Mouse (Mus musculus) liver, postnatal 0 days (tissue): ENCODE results near the gene Gm49322. TPM values are rescaled to one million over a fixed set of nuclear protein-coding genes. Genes with fewer than 3 reads are reported as not detected.

ENCODE experiments used
- ATAC-seq: fragments of 200-750 bp; cut with Nextera tagmentation; 2 replicates; pipeline ENCODE4 v1.8.0; 2017; ENCODE audit warnings: mild to moderate bottlenecking, moderate library complexity
- DNase-seq: peaks from one replicate; pipeline ENCODE4 v3.0.0-alpha.2; 2016
- H3K27ac ChIP-seq: fragments of 300-500 bp; sonication (generic); 2 replicates; pipeline ENCODE4 v1.5.1; 2014; ENCODE audit warnings: antibody characterized with exemption, moderate library complexity, mild to moderate bottlenecking, low read depth
- H3K27me3 ChIP-seq: fragments of 300-500 bp; sonication (generic); 2 replicates; pipeline ENCODE4 v1.6.1; 2014; ENCODE audit warnings: low read length, control low read depth, mixed read lengths; ENCODE audit not compliant: insufficient read depth
- H3K36me3 ChIP-seq: fragments of 300-500 bp; sonication (generic); replicated peaks from 2 replicates; pipeline ENCODE4 v1.6.1; 2014; ENCODE audit warnings: mild to moderate bottlenecking, control low read depth, low read length, moderate library complexity, mixed read lengths; ENCODE audit not compliant: insufficient read depth
- H3K4me1 ChIP-seq: fragments of 300-500 bp; sonication (generic); 2 replicates; pipeline ENCODE4 v1.6.1; 2014; ENCODE audit warnings: antibody characterized with exemption, mild to moderate bottlenecking, control low read depth; ENCODE audit not compliant: insufficient read depth
- H3K4me2 ChIP-seq: fragments of 300-500 bp; sonication (generic); 2 replicates; pipeline ENCODE4 v1.6.1; 2014; ENCODE audit warnings: low read depth, mild to moderate bottlenecking, low read length, moderate library complexity, mixed read lengths
- H3K4me3 ChIP-seq: fragments of 300-500 bp; sonication (generic); 2 replicates; pipeline ENCODE4 v1.5.1; 2014; ENCODE audit warnings: low read depth, low read length
- H3K9ac ChIP-seq: fragments of 300-500 bp; sonication (generic); replicated peaks from 2 replicates; pipeline ENCODE4 v1.6.1; 2014; ENCODE audit warnings: mild to moderate bottlenecking, moderate library complexity
- H3K9me3 ChIP-seq: fragments of 300-500 bp; sonication (generic); 2 replicates; pipeline ENCODE4 v1.6.1; 2016; ENCODE audit warnings: mild to moderate bottlenecking, control low read depth, low read length, mixed read lengths
- CTCF ChIP-seq: sonication (generic); IDR thresholded peaks from 2 replicates; pipeline ENCODE4 v1.5.1; 2016; ENCODE audit warnings: antibody characterized with exemption, low read depth
- EP300 ChIP-seq: IDR thresholded peaks from 2 replicates; pipeline ENCODE4 v1.6.1; 2016; ENCODE audit warnings: antibody characterized with exemption, low read depth, mild to moderate bottlenecking
- WGBS: fragments of 180-500 bp; shearing (Covaris S2); extraction: QIAGEN DNeasy Blood & Tissue Kit; methylation state at CpG from one replicate; pipeline ENCODE4 v1.1.7; 2014; ENCODE audit not compliant: insufficient replicate concordance; 5-methylcytosine and 5-hydroxymethylcytosine counted together
- polyA plus RNA-seq: library from polyadenylated mRNA; unstranded; fragments of >200 nt; fragmentation: Nextera tagmentation; extraction: Ambion mirVana; gene quantifications from 2 replicates; pipeline ENCODE4 v1.2.1, GENCODE M21; 2015

Gm49322 gene
- polyA plus RNA-seq, 1 experiment from 2014 or later, result 0.52 TPM

- Histone ChIP-seq H3K4me3 (peak overlapping the region; percentile 86), H3K4me2 (peak overlapping the region; percentile 99)
These were observed 30.9 kb upstream of the Gm49322 start for GRCm38 (mm10) chr10:80574896-80575295.

GRCm38 (mm10) chr10:80575925-80576324 is 29.9 kb upstream of the Gm49322 start:
- TF ChIP-seq EP300, result no peak
- no peak for TF ChIP-seq CTCF
- DNase-seq (no peak), ATAC-seq (no peak)
- Histone ChIP-seq H3K4me1 (peaks cover 75% of the 10 kb centered on the region), H3K9me3 (no peaks in the 10 kb centered on the region), H3K9ac (peak overlapping the region; percentile 81), H3K4me3 (peak overlapping the region; percentile 86), H3K36me3 (no peaks in the 10 kb centered on the region), H3K27me3 (no peaks in the 10 kb centered on the region), H3K4me2 (peak overlapping the region; percentile 99), H3K27ac (peak overlapping the region; percentile 41; the same call in 1 of the 2 replicates)
- 7% methylated on average over 17 of the region's 17 CpGs for WGBS

More at GRCm38 (mm10) chr10:80574896-80575295, 30.9 kb upstream of the Gm49322 start:
- DNase-seq (no peak), ATAC-seq (no peak)
- TF ChIP-seq EP300 (no peak), CTCF (no peak)
- no peaks in the 10 kb centered on the region for H3K9me3 ChIP-seq
- no peaks in the 10 kb centered on the region for H3K27me3 ChIP-seq
- H3K36me3 ChIP-seq, result no peaks in the 10 kb centered on the region
- 67% methylated on average over 3 of the region's 3 CpGs for WGBS
- H3K4me1 ChIP-seq, result peaks cover 85% of the 10 kb centered on the region
- H3K9ac ChIP-seq, result peak overlapping the region; percentile 81
- H3K27ac ChIP-seq, result no peak overlapping the region

GRCm38 (mm10) chr10:80576351-80577194 is 29.2 kb upstream of the Gm49322 start:
- TF ChIP-seq EP300 (no peak), CTCF (0 out of 2 replicates have a peak, but pooled peaks have one; percentile 10)
- Histone ChIP-seq H3K36me3 (no peaks in the 10 kb centered on the region), H3K9ac (peak overlapping the region; percentile 81), H3K4me1 (peaks cover 69% of the 10 kb centered on the region), H3K27ac (peak overlapping the region; percentile 85), H3K27me3 (no peaks in the 10 kb centered on the region), H3K4me2 (peak overlapping the region; percentile 99), H3K4me3 (peak overlapping the region; percentile 86), H3K9me3 (no peaks in the 10 kb centered on the region)
- ATAC-seq, result no peak
- DNase-seq, result peak; percentile 85
- WGBS, result 0% methylated on average over 53 of the region's 96 CpGs

GRCm38 (mm10) chr10:80577195-80578130 is 28.4 kb upstream of the Gm49322 start, which contains the start of gene Klf16:
Gene Klf16 (minus strand): TSS chr10:80577321.
- Histone ChIP-seq H3K9me3 (no peaks in the 10 kb centered on the region), H3K9ac (peak within 1 kb of the TSS; percentile 81), H3K4me1 (peaks cover 60% of the 10 kb centered on the region), H3K27me3 (no peaks in the 10 kb centered on the region), H3K36me3 (no peaks in the 10 kb centered on the region), H3K27ac (peak within 1 kb of the TSS; percentile 85), H3K4me2 (peak within 1 kb of the TSS; percentile 99), H3K4me3 (peak within 1 kb of the TSS; percentile 86)
- DNase-seq, result peak; percentile 99
- 3% methylated on average over 72 of the region's 97 CpGs for WGBS
- ATAC-seq, result peak; percentile 83
- TF ChIP-seq CTCF, result 0 out of 2 replicates have a peak, but pooled peaks have one; percentile 1
- TF ChIP-seq EP300, result no peak

GRCm38 (mm10) chr10:80578131-80578750 is 27.6 kb upstream of the Gm49322 start:
- H3K27me3 ChIP-seq, result no peaks in the 10 kb centered on the region
- peak overlapping the region; percentile 86 for H3K4me3 ChIP-seq
- peak overlapping the region; percentile 99 for H3K4me2 ChIP-seq
- peak overlapping the region; percentile 54 for H3K9ac ChIP-seq
- H3K4me1 ChIP-seq, result peaks cover 56% of the 10 kb centered on the region
- no peaks in the 10 kb centered on the region for H3K9me3 ChIP-seq
- peak overlapping the region; percentile 85 for H3K27ac ChIP-seq
- ATAC-seq (peak; percentile 56), DNase-seq (peak; percentile 91)
- TF ChIP-seq EP300 (no peak), CTCF (peak; percentile 97)
- WGBS, result under 1% methylated on average over 29 of the region's 29 CpGs
- 0 out of 2 replicates have a peak, but pooled peaks cover under 1% of the 10 kb centered on the region for H3K36me3 ChIP-seq
